Mouse (Mus musculus) right cerebral cortex, postnatal 10 days (tissue): ENCODE data around the gene Hoxa3.

Experiments used
- DNase-seq, 2 experiments: peaks; one replicate each; pipeline ENCODE4 v3.0.0; 2021; ENCODE audit warnings: low spot score in 2 of 2

Gene Hoxa3

GRCm38 (mm10) chr6:52232984-52233545, 19.9 kb upstream of the Hoxa3 start:
- peak in 1 of 2 experiments; percentile 16 for DNase-seq

- DNase-seq, result peak in 1 of 2 experiments; percentile 18
Observed at GRCm38 (mm10) chr6:52232568-52232965, 19.4 kb upstream of the Hoxa3 start.

DNA sequence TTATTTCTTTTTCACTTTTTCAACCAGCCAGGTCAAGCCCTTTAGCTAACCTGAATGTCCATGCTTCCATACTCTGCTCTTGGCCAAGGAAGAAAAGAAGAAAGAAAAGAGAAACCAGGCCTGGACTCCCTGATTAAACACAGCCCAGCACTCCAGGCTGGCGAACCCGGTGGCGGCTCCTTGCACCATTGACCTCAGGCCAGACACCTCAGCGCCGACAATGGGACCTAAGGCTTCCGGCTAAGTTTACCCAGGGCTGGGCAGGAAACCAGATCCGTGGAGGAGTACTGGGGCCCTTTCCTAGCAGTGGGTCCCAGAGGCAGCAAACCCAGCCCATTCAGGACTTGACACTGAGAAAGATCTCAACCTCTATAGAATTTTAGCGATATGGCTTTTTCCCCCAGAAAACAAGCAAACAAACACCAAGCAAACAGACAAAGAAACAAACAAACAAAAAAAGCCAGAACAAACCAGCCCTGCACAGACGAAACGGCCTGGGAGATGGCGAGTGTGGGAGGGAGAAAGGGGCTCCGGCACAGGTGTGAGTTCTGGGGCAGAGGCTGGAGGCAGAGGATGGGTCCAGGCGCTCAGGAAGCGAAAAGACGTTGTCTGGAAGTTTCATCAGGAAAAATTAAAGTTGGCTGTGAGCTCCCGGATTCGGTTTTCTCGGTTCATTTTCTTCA, 18.9 kb upstream of the Hoxa3 start:
- peak in 1 of 2 experiments; percentile 15 for DNase-seq

- DNase-seq, result no peak
Observed at GRCm38 (mm10) chr6:52230516-52231165, 17.5 kb upstream of the Hoxa3 start, which contains the start of gene Hoxa9. TSS of gene Hoxa9 (minus strand) at chr6:52231089.

- no peak for DNase-seq
Observed at GRCm38 (mm10) chr6:52229558-52230416, 16.7 kb upstream of the Hoxa3 start.

DNA sequence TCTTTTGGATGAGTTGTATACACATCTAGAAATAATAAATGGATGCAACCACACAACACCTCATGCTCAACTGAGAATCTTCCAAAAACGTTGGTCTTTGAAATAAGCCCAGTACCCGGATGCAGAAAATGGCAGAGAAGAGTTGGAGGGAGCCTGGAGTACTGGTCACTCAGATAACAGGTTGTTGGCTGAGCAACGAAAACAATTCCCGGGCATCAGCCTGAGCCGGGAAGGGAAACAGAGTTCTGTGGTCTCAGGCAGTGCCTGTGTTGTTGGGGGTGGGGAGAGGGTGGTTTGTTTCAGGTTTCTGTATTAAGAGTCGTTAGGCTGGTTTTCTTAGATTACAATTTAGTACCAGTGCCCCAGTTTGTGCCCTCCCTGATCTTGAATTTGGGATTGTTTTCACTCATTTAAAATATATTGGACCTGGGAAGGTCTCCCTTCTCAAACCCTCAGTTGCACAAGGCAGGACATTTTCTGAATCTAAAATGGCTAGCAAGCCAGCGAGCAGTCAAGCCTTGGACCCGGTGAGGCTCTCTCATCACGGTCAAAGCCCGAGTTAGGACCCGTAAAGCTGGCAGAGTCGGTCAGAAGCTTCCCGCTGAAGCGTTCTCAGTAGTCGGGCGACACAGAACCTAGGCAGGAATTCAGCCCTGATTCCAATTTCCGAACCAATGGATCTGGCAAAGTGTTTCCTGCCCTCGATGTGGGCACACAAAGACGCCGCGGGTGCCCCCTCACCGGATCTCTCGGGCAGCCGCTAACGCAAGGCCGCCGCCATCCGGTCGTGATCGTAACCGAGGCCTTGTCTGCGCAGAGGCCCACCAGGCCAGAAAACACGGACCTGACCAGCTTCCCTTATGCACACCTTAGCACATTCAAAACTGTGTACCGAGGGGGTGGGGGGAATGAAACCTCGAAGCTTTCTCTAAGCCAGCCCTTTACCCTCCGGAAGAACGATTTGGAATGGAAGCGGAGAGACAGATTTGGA, 15.6 kb upstream of the Hoxa3 start:
- DNase-seq, result no peak

DNA sequence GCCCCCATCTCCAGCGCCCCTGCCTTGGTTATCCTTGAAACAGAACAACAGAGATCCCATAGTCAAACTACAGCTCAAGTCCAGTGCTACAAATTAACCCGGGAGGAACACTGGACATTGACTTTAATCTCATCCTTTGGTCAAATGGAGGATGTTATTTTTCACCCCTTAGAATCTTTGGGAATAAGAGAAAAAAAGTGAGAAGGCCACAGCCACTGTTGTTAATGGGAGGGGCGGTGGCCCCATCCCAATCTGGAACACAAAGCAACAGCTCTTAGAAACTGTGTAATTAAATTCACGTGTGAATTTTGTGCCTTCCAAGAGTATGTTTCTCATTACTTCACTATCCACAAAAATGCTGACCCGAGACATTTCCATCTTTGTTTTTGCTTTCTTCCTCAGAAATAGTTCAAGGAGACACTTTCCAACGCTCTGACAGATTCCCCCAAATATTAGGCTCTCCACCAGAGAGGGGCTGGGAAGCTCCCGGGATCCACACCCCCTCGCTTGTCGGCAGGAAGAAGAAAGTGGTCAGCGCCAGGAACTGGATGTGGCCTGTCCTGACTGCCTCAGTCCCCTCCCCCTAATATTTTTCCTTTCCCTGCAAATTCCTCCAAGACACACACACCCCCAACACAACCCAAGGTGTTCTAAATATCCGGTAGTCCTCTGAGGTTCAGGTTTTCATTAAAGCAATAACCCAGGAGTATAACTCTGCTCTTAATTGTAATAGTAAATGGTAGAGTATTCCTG, 14.5 kb upstream of the Hoxa3 start:
- DNase-seq, result no peak

DNA sequence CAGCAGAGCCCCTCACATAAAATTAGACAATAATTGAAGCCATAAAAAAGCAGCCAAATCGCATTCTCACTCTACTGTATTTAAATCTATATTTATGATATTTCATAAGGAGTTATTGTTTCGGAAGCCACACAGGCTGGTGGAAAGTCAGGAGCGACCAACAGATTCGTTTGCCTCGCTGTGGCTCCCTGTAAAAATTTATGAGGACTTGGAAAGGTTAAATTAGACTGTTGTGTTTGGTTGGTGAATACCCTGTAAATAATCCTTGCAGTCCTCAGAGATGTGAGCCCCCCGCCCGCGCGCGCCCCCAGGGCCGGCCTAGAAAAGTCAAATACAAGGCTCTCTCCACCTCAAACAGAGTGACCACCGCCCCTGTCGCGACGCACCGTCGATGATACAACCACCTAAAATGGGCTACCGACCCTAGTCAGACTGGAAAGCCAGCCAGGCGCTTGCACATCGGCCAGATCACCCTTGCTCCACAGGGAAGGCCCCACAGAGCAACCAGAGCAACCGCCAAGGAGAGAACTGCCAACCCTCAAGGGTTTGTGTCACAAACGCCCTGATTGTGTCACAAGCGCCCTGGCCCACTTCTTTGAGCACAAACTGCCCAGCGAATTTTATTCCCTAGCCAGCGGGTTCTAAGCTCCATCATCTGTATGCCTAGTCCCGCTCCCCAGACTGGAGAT, 13.6 kb upstream of the Hoxa3 start:
- DNase-seq, result no peak

DNA sequence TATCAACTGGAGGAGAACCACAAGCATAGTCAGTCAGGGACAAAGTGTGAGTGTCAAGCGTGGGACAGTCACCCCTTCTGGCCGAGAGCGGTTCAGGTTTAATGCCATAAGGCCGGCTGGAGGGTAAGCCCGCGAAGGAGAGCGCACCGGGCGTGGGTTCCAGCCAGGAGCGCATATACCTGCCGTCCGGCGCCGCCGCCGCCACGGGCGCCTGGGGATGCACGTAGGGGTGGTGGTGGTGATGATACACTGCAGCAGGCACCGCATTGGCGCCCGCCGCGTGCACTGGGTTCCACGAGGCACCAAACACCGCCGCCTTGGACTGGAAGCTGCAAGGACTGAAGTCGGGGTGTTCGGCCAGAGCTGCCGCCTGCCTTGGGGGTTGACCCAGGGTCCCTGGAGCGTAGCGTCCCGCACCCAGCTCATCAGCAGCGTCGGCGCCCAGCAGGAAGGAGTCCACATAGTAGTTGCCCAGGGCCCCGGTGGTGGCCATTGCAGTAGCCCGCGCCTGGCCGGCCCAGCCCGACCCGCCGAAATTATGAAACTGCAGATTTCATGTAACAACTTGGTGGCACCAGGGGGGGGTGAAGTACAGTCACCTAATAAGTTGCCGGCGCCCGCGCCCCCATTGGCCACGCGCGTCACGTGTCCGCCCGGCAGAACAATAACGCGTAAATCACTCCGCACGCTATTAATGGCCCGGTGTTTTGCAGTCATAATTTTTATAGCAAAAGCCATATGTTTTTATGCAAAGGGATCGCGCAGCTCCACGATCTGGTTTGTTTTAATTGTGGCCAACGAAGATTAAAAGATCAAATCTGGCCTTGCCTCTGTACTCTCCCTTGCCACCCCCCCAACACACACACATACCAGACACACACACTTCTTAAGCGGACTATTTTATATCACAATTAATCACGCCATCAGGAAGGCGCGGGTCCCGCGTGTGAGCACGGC, 12.8 kb upstream of the Hoxa3 start:
- no peak for DNase-seq

DNA sequence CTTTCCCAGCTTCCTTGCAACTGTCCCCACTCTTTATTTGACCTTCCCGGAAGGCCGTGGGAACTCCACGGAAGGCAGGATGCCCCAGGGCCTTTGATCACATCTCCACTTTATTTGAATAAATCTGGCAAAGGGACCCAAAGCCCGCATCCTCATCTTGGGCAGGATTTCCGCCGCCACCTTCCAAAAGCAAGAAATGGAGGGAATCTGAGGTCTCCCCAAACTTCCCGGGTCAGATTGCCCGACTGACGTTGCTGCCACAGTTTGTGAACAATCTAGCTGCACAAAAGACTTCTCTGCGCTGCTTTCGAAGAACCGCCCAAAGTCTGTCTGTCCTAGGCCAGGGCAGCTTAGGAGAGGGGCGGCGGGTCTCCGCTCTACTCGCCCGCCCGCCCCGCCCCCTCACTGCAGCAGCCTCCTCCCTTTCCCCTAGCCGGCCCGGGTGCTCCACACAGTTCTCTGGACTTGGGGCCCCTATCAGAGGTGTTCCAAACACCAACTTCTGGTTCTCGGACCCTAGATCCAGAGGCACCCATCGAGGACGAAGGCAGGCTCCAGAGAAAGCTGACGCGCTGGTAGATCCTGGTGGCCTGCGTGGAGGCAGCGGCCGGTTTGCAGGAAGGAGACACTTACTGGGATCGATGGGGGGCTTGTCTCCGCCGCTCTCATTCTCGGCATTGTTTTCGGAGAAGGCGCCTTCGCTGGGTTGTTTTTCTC, 11.9 kb upstream of the Hoxa3 start:
- no peak for DNase-seq

- DNase-seq, result no peak
Observed at GRCm38 (mm10) chr6:52223939-52224760, 11.0 kb upstream of the Hoxa3 start.

DNA sequence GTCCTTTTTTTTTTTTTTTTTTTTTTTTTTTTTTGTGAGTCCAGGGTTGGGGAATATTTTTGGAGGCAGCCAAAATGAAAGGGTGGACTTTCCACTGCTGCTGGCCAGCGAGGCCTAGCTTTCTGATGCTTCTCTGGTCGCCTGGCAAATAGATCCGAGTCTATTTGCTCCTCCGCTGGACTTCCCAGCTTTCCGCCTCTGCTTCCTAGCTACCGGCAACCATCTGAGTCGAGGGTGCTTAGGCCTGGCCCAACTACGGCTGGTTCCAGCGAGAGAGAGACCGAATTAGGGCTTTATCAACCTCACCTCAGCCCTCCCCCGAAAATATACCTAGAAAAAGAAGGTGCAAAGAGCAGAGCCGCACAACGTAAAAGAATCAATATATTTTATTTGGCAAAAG, 9.6 kb upstream of the Hoxa3 start:
- DNase-seq, result no peak

GRCm38 (mm10) chr6:52221993-52222685, 9.0 kb upstream of the Hoxa3 start:
- DNase-seq, result no peak

GRCm38 (mm10) chr6:52221337-52221992, 8.3 kb upstream of the Hoxa3 start, which contains the start of gene Hoxa7:
TSS of gene Hoxa7 (minus strand) at chr6:52221854.
- DNase-seq, result peak; percentile 81 to 82

DNA sequence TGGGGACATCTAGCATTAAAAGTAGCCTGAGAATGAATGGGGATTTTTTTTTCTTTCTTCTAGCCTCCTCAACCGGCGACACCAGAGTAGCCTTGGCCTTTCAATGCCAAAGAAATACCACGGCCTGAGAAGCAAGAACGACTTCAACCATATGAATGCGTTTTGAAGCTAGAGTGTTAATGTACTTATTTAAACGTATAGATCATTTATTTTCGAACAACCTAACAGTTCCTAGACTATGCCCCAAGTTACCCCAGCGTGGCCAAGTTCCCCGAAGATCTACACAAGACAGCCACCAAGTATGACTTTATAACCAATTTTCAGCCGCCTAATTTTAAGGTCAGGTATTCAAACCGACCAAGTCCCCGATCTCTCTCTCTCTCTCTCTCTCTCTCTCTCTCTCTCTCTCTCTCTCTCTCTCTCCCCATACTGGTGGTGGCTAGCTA, 7.8 kb upstream of the Hoxa3 start:
- DNase-seq, result no peak
